Mouse (Mus musculus) cortical plate, adult 2 months (tissue): ENCODE results near the gene Brd4.

ENCODE experiments used
- CTCF ChIP-seq: fragments of 200-500 bp; IDR thresholded peaks from 2 replicates; pipeline ENCODE4 v1.5.1; 2011; ENCODE audit warnings: mild to moderate bottlenecking, control low read depth, low read length; ENCODE audit not compliant: insufficient read depth; ENCODE audit errors: extremely low read depth
- POLR2A ChIP-seq: fragments of 200-500 bp; IDR thresholded peaks from 2 replicates; pipeline ENCODE4 v1.6.1; 2011; ENCODE audit warnings: mild to moderate bottlenecking, low read length, control low read depth; ENCODE audit not compliant: insufficient read depth; ENCODE audit errors: extremely low read depth

DNA sequence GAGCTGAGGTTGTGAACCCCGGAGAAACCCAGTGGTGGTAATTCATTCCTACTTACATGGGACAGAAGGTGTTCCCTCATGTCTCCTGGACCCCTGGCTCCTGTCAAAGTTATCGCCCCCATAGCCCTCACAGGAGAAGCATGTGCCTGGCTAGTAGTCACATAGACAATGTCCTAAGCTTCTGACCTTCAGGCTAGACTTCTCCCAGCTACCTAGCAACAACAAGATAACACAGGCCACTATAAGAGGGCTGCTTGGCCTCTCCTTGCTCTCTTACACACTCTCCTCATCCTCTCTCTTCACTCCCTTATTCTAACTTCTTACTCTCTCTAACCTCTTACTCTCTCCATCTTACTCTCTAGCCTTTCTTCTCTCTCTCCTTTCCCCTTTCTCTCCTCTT lies 27.1 kb downstream of the Brd4 start:
- no peak for TF ChIP-seq CTCF
- TF ChIP-seq POLR2A: no peak
